Mouse (Mus musculus) mature B cell (primary cell): ENCODE measurements around the gene Gm20869.
"Not testable (repeated sequence)": the region's sequence is repeated elsewhere in the genome, so short reads cannot be mapped to it uniquely, and the experiment has no call there.

Source experiments
- in situ Hi-C: fragments of 300-500 bp; cut with MboI; formaldehyde crosslinking; loops from 2 replicates; pipeline ENCODE4 v1.14.3; 2019

Gm20869 gene

GRCm38 (mm10) chrY:71469149-71469548 is at the start of gene Gm20869:
Gene Gm20869 (plus strand): TSS chrY:71469449.
- in situ Hi-C loops, result not testable (repeated sequence)
